Mouse (Mus musculus) embryonic fibroblast, embryonic 13.5 days (primary cell): Measurements from ENCODE around the gene Ccdc13.

Experiments used
- CTCF ChIP-seq: IDR thresholded peaks from 2 replicates; pipeline ENCODE4 v1.5.1; 2011; ENCODE audit warnings: mild to moderate bottlenecking, control low read depth, low read length, moderate library complexity, borderline replicate concordance; ENCODE audit not compliant: insufficient read depth
- POLR2A ChIP-seq: IDR thresholded peaks from 2 replicates; pipeline ENCODE4 v1.6.1; 2011; ENCODE audit warnings: low read depth, mild to moderate bottlenecking, control low read depth, low read length, moderate library complexity

GRCm38 (mm10) chr9:121865425-121866008, 26.3 kb upstream of the Ccdc13 start:
- TF ChIP-seq POLR2A: no peak
- no peak for TF ChIP-seq CTCF
